ENCODE assay signal across 10 mouse cellular contexts in genomic region chr5:120269416-120269860, GRCm38 (mm10).
A peak's percentile ranks its signal among the peaks of the same experiment; 100 is the strongest.
DNase-seq lines count a peak whose midpoint lies in the region; ATAC-seq and TF ChIP-seq lines count a peak whose summit lies in the region.
"Had no signal": no experiment of that assay in that cellular context is flagged by ENCODE, and none has a peak within 500 bp of the region (broad histone marks: within the 10 kb centered on the region; RNA-seq: fewer than 3 reads in every experiment).

No protein-coding gene starts in this region.

- 6% methylated on average over 22 of the region's 22 CpGs for WGBS in heart, postnatal 0 days
- 18% methylated on average over 22 of the region's 22 CpGs for WGBS in forebrain, embryonic 12.5 days

- no peak for DNase-seq in heart, postnatal 0 days (ENCODE audit: low spot score)
- no peak for DNase-seq in heart, postnatal 4 days
- peak; percentile 11 for DNase-seq in brain, adult 2 months (ENCODE audit: low read depth, low spot score)
- peak; percentile 35 for DNase-seq in mesoderm, embryonic 11.5 days (ENCODE audit: low read depth, low spot score)
- no peak for DNase-seq in gastrocnemius, adult 2 months
- no peak for DNase-seq in right cerebral cortex, postnatal 36 days (ENCODE audit: low spot score in 2 of 2)
- DNase-seq: kidney, adult 18-20 months had no signal

- no peaks in the 10 kb centered on the region for H3K36me3 ChIP-seq in heart, postnatal 0 days (replicated peaks; ENCODE audit: control insufficient read depth, insufficient read depth, low read length)
- no peaks in the 10 kb centered on the region for H3K36me3 ChIP-seq in forebrain, embryonic 12.5 days (replicated peaks)

- H3K4me1 ChIP-seq in heart, postnatal 0 days (ENCODE audit: control insufficient read depth, insufficient read depth) = no peaks in the 10 kb centered on the region
- H3K4me1 ChIP-seq in forebrain, embryonic 12.5 days = peaks cover 30% of the 10 kb centered on the region

- intact Hi-C loops in gastrocnemius, adult 2 months (cut with DNase I) = no loop called here

- no peak overlapping the region for H3K4me3 ChIP-seq in heart, postnatal 0 days (ENCODE audit: low read depth, low read length)
- 0 out of 2 replicates have a peak overlapping the region, but pooled peaks have one; percentile 0 for H3K4me3 ChIP-seq in forebrain, embryonic 12.5 days (replicated peaks)
- no peak overlapping the region for H3K4me3 ChIP-seq in gastrocnemius, adult 2 months
- H3K4me3 ChIP-seq: myocyte had no signal

- TF ChIP-seq CTCF in heart, postnatal 0 days (IDR thresholded peaks at IDR 0.05; ENCODE audit: low read depth) = no peak
- TF ChIP-seq CTCF in gastrocnemius, adult 2 months (IDR thresholded peaks at IDR 0.05) = no peak

- ATAC-seq in heart, postnatal 0 days (ENCODE audit: insufficient read depth, low read depth) = no peak
- peak; percentile 67 for ATAC-seq in forebrain, embryonic 12.5 days (ENCODE audit: low FRiP score)
- no peak for ATAC-seq in inflammation-experienced regulatory T-cells, adult 6 months

- H3K4me2 ChIP-seq in heart, postnatal 0 days (ENCODE audit: low read depth, low read length) = 0 out of 2 replicates have a peak overlapping the region, but pooled peaks have one; percentile 27
- H3K4me2 ChIP-seq in forebrain, embryonic 12.5 days = peak overlapping the region; percentile 33

- H3K27me3 ChIP-seq in heart, postnatal 0 days (ENCODE audit: control insufficient read depth, insufficient read depth, low read length) = 0 out of 2 replicates have a peak, but pooled peaks cover 31% of the 10 kb centered on the region
- peaks cover 21% of the 10 kb centered on the region for H3K27me3 ChIP-seq in forebrain, embryonic 12.5 days

- no peak overlapping the region for H3K27ac ChIP-seq in heart, postnatal 0 days (ENCODE audit: low read depth)
- peak overlapping the region; percentile 84 for H3K27ac ChIP-seq in forebrain, embryonic 12.5 days
- no peak overlapping the region for H3K27ac ChIP-seq in gastrocnemius, adult 2 months

- no peak overlapping the region for H3K9ac ChIP-seq in heart, postnatal 0 days (replicated peaks; ENCODE audit: low read depth, low read length)
- peak overlapping the region; percentile 30; the same call in 1 of the 2 replicates for H3K9ac ChIP-seq in forebrain, embryonic 12.5 days

- no peaks in the 10 kb centered on the region for H3K9me3 ChIP-seq in heart, postnatal 0 days (replicated peaks; ENCODE audit: control insufficient read depth, low read length)
- H3K9me3 ChIP-seq in forebrain, embryonic 12.5 days = no peaks in the 10 kb centered on the region

- TF ChIP-seq EP300 in heart, postnatal 0 days (IDR thresholded peaks at IDR 0.05; ENCODE audit: low read depth) = no peak

Comparison
In these comparisons a context has a peak if more than half of its experiments do, and no peak if none do; other contexts are left out.
1. DNase-seq: peak in brain, adult 2 months (single experiment) and mesoderm, embryonic 11.5 days (single experiment); none in heart, postnatal 0 days (single experiment), heart, postnatal 4 days (single experiment), gastrocnemius, adult 2 months (single experiment) and right cerebral cortex, postnatal 36 days (0 of 2).